Mouse (Mus musculus) olfactory bulb, adult 2 months (tissue): ENCODE results near the gene Chrnb2.

Experiments
- CTCF ChIP-seq: fragments of 200-500 bp; IDR thresholded peaks from 2 replicates; pipeline ENCODE4 v1.5.1; 2012; ENCODE audit warnings: low read depth, mild to moderate bottlenecking, low read length, moderate library complexity; ENCODE audit not compliant: insufficient read depth
- POLR2A ChIP-seq: fragments of 200-500 bp; IDR thresholded peaks from 2 replicates; pipeline ENCODE4 v1.6.1; 2012; ENCODE audit warnings: mild to moderate bottlenecking, low read depth, low read length, moderate library complexity; ENCODE audit not compliant: insufficient read depth

- TF ChIP-seq CTCF (no peak), POLR2A (no peak)
These were observed 11.6 kb upstream of the Chrnb2 start for GRCm38 (mm10) chr3:89776001-89776400.
